Mouse (Mus musculus) E14TG2a.4 (cell line): ENCODE data around the gene Kmt2a.

Source experiments
- CTCF ChIP-seq: conservative IDR thresholded peaks from 2 replicates; pipeline ENCODE4 v1.5.1; 2014; ENCODE audit warnings: low read length
- POU5F1 ChIP-seq: IDR thresholded peaks from 2 replicates; pipeline ENCODE4 v1.6.1; 2014; ENCODE audit warnings: low read length, borderline replicate concordance

DNA sequence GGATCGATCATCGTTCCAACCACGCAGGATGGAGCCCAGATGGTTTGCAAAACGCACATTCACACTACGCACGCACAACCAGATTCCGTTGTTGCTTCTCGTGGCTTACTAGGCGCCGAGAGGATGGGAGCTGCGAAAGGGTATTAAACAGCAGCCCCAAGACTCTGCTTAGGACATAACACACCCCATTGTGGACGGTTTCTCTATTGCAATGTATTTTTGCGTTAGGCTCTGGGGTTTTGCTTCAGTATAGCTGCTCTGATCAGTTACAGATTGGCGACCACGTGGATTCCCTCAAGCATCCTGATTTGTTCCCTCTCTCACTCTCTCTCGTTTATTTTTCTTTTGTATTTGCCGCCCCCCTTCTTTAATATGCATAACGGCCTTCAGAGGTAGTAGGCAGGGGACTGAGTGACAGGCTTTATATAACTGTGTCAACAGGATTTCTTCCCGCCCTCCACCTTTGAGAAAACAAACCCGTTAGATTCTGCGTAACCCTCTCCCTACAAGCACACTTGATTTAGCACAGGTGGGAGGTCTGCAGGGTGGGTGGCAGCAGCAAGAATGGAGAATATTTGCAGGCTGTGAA, 2.0 kb upstream of the Kmt2a start:
- no peak for TF ChIP-seq POU5F1
- TF ChIP-seq CTCF, result no peak
